Mouse (Mus musculus) heart, embryonic 14.5 days (tissue): ENCODE data around the gene Arpc3. TPM values are rescaled to one million over a fixed set of nuclear protein-coding genes. Genes with fewer than 3 reads are reported as not detected.
A peak's percentile ranks its signal among the peaks of the same experiment; 100 is the strongest.

Experiments used
- ATAC-seq: fragments of 200-750 bp; cut with Nextera tagmentation; 2 replicates; pipeline ENCODE4 v1.8.0; 2017; ENCODE audit warnings: low read depth, moderate TSS enrichment; ENCODE audit not compliant: insufficient number of reproducible peaks, insufficient read depth, low FRiP score
- H3K27ac ChIP-seq, 2 experiments: fragments of 200-500 bp in 1 of 2; fragments of 300-500 bp in 1 of 2; sonication (generic) in 1 of 2; replicated peaks in 1 of 2; 2 replicates each; pipeline ENCODE4 v1.5.1; 2012 to 2014; ENCODE audit warnings: low read depth in 2 of 2, low read length in 2 of 2, control low read depth in 1 of 2, mild to moderate bottlenecking in 1 of 2, mixed read lengths in 1 of 2; ENCODE audit not compliant: control insufficient read depth in 1 of 2, insufficient read depth in 1 of 2
- H3K27me3 ChIP-seq: fragments of 300-500 bp; sonication (generic); 2 replicates; pipeline ENCODE4 v1.6.1; 2014; ENCODE audit warnings: mild to moderate bottlenecking, low read length, control low read depth; ENCODE audit not compliant: control insufficient read depth, insufficient read depth
- H3K36me3 ChIP-seq: fragments of 300-500 bp; sonication (generic); 2 replicates; pipeline ENCODE4 v1.6.1; 2014; ENCODE audit warnings: mild to moderate bottlenecking, control low read depth, low read length, mixed read lengths; ENCODE audit not compliant: control insufficient read depth, insufficient read depth
- H3K4me1 ChIP-seq, 2 experiments: fragments of 200-500 bp in 1 of 2; fragments of 300-500 bp in 1 of 2; sonication (generic) in 1 of 2; 2 replicates each; pipeline ENCODE4 v1.6.1; 2012 to 2014; ENCODE audit warnings: low read length in 2 of 2, control low read depth in 1 of 2, mixed read lengths in 1 of 2; ENCODE audit not compliant: control insufficient read depth in 2 of 2, insufficient read depth in 2 of 2
- H3K4me2 ChIP-seq: fragments of 300-500 bp; sonication (generic); 2 replicates; pipeline ENCODE4 v1.6.1; 2014; ENCODE audit warnings: mild to moderate bottlenecking, low read length
- H3K4me3 ChIP-seq, 2 experiments: fragments of 200-500 bp in 1 of 2; fragments of 300-500 bp in 1 of 2; sonication (generic) in 1 of 2; 2 replicates each; pipeline ENCODE4 v1.5.1; 2012 to 2014; ENCODE audit warnings: low read length in 2 of 2, mild to moderate bottlenecking in 2 of 2, control low read depth in 1 of 2, low read depth in 1 of 2, moderate library complexity in 1 of 2; ENCODE audit not compliant: control insufficient read depth in 1 of 2, insufficient read depth in 1 of 2
- H3K9ac ChIP-seq: fragments of 300-500 bp; sonication (generic); 2 replicates; pipeline ENCODE4 v1.6.1; 2014; ENCODE audit warnings: mild to moderate bottlenecking, low read length
- H3K9me3 ChIP-seq: fragments of 300-500 bp; sonication (generic); 2 replicates; pipeline ENCODE4 v1.6.1; 2016; ENCODE audit warnings: low read length, control low read depth; ENCODE audit not compliant: control insufficient read depth
- WGBS: fragments of 180-500 bp; shearing (Covaris S2); extraction: QIAGEN DNeasy Blood & Tissue Kit; methylation state at CpG from one replicate; pipeline ENCODE4 v1.1.7; 2014; 5-methylcytosine and 5-hydroxymethylcytosine counted together
- polyA plus RNA-seq: library from polyadenylated mRNA; unstranded; fragments of >200 nt; fragmentation: Nextera tagmentation; extraction: Ambion mirVana; gene quantifications from 2 replicates; pipeline ENCODE4 v1.2.1, GENCODE M21; 2014

The Arpc3 gene
- 37.9 and 46.4 TPM in 2 replicates for polyA plus RNA-seq

- Histone ChIP-seq H3K27me3 (no peaks in the 10 kb centered on the region), H3K4me2 (peak within 1 kb of the TSS; percentile 80), H3K4me3 (peak within 1 kb of the TSS; percentile 94 to 97), H3K27ac (peak within 1 kb of the TSS; percentile 63 to 67), H3K36me3 (peaks cover 5% of the 10 kb centered on the region; the same call in 1 of the 2 replicates), H3K4me1 (peaks cover 2 to 11% of the 10 kb centered on the region in 2 experiments; a peak in 3 of 4 replicates), H3K9me3 (no peaks in the 10 kb centered on the region), H3K9ac (peak within 1 kb of the TSS; percentile 93)
- under 1% methylated on average over 39 of the region's 39 CpGs for WGBS
- ATAC-seq, result peak; percentile 84
These were observed at the start of gene Arpc3 for GRCm38 (mm10) chr5:122391786-122392180. TSS of gene Arpc3 (plus strand) at chr5:122391878.

- Histone ChIP-seq H3K27me3 (no peaks in the 10 kb centered on the region), H3K4me3 (no peak overlapping the region), H3K9ac (no peak overlapping the region), H3K27ac (no peak overlapping the region), H3K9me3 (no peaks in the 10 kb centered on the region), H3K4me1 (peaks cover 0 to 4% of the 10 kb centered on the region in 2 experiments; a peak in 1 of 4 replicates), H3K36me3 (no peaks in the 10 kb centered on the region), H3K4me2 (no peak overlapping the region)
- no peak for ATAC-seq
- 66% methylated on average over 1 of the region's 1 CpGs for WGBS
These were observed 48.8 kb upstream of the Arpc3 start for GRCm38 (mm10) chr5:122342874-122343273.

- no peak overlapping the region for H3K9ac ChIP-seq
- WGBS, result 50% methylated on average over 7 of the region's 7 CpGs
These were observed 47.9 kb upstream of the Arpc3 start for GRCm38 (mm10) chr5:122343768-122344167.

GRCm38 (mm10) chr5:122344260-122344659, 47.4 kb upstream of the Arpc3 start:
- no peak overlapping the region for H3K27ac ChIP-seq
- no peak overlapping the region for H3K9ac ChIP-seq
- H3K27me3 ChIP-seq, result no peaks in the 10 kb centered on the region
- H3K4me3 ChIP-seq, result no peak overlapping the region
- H3K4me2 ChIP-seq, result no peak overlapping the region
- ATAC-seq, result no peak
- 6% methylated on average over 5 of the region's 5 CpGs for WGBS
- H3K9me3 ChIP-seq, result no peaks in the 10 kb centered on the region
- no peaks in the 10 kb centered on the region for H3K36me3 ChIP-seq
- H3K4me1 ChIP-seq, result peaks cover 0 to 4% of the 10 kb centered on the region in 2 experiments; a peak in 1 of 4 replicates

More at GRCm38 (mm10) chr5:122343768-122344167, 47.9 kb upstream of the Arpc3 start:
- Histone ChIP-seq H3K27me3 (no peaks in the 10 kb centered on the region), H3K4me1 (peaks cover 0 to 4% of the 10 kb centered on the region in 2 experiments; a peak in 1 of 4 replicates), H3K4me2 (no peak overlapping the region), H3K4me3 (no peak overlapping the region), H3K9me3 (no peaks in the 10 kb centered on the region), H3K27ac (no peak overlapping the region), H3K36me3 (no peaks in the 10 kb centered on the region)
- ATAC-seq, result no peak

GRCm38 (mm10) chr5:122345777-122346176, 45.9 kb upstream of the Arpc3 start:
- H3K27me3 ChIP-seq, result no peaks in the 10 kb centered on the region
- ATAC-seq, result no peak
- no peaks in the 10 kb centered on the region for H3K9me3 ChIP-seq
- 77% methylated on average over 4 of the region's 4 CpGs for WGBS
- no peak overlapping the region for H3K27ac ChIP-seq
- H3K9ac ChIP-seq, result no peak overlapping the region
- H3K4me3 ChIP-seq, result no peak overlapping the region
- no peak overlapping the region for H3K4me2 ChIP-seq
- peaks cover 0 to 4% of the 10 kb centered on the region in 2 experiments; a peak in 2 of 4 replicates for H3K4me1 ChIP-seq
- H3K36me3 ChIP-seq, result no peaks in the 10 kb centered on the region

GRCm38 (mm10) chr5:122353807-122354491, 37.7 kb upstream of the Arpc3 start, which contains the start of the genes Rad9b and Vps29:
TSS of gene Rad9b (minus strand) at chr5:122354233.
TSS of gene Vps29 (plus strand) at chr5:122354369.
- Histone ChIP-seq H3K9me3 (no peaks in the 10 kb centered on the region), H3K27ac (peak within 1 kb of the TSS; percentile 50 to 85), H3K4me2 (peak within 1 kb of the TSS; percentile 89), H3K27me3 (no peaks in the 10 kb centered on the region), H3K4me3 (peak within 1 kb of the TSS; percentile 71 to 92), H3K36me3 (peaks cover 16% of the 10 kb centered on the region), H3K9ac (peak within 1 kb of the TSS; percentile 93), H3K4me1 (peaks cover 3 to 10% of the 10 kb centered on the region in 2 experiments; a peak in 3 of 4 replicates)
- 3% methylated on average over 51 of the region's 51 CpGs for WGBS
- peak; percentile 89 for ATAC-seq

GRCm38 (mm10) chr5:122354492-122355067, 37.1 kb upstream of the Arpc3 start:
- peaks cover 18% of the 10 kb centered on the region for H3K36me3 ChIP-seq
- H3K4me2 ChIP-seq, result peak overlapping the region; percentile 80
- no peaks in the 10 kb centered on the region for H3K9me3 ChIP-seq
- H3K9ac ChIP-seq, result peak overlapping the region; percentile 93
- peak overlapping the region; percentile 9 to 85 for H3K27ac ChIP-seq
- under 1% methylated on average over 54 of the region's 57 CpGs for WGBS
- no peaks in the 10 kb centered on the region for H3K27me3 ChIP-seq
- ATAC-seq, result peak; percentile 77
- H3K4me1 ChIP-seq, result peaks cover 3 to 10% of the 10 kb centered on the region in 2 experiments; a peak in 3 of 4 replicates
- peak overlapping the region; percentile 71 to 92 for H3K4me3 ChIP-seq
